Mouse (Mus musculus) testis, adult 2 months (tissue): ENCODE data around the gene Lrrc49.

ENCODE experiments used
- CTCF ChIP-seq: fragments of 200-500 bp; IDR thresholded peaks from 2 replicates; pipeline ENCODE4 v1.5.1; 2012; ENCODE audit warnings: low read depth, mild to moderate bottlenecking, inconsistent platforms, low read length, moderate library complexity; ENCODE audit not compliant: control insufficient read depth, insufficient read depth, insufficient replicate concordance
- POLR2A ChIP-seq: fragments of 200-500 bp; IDR thresholded peaks from 2 replicates; pipeline ENCODE4 v1.6.1; 2012; ENCODE audit warnings: low read depth, mild to moderate bottlenecking, inconsistent platforms, low read length, moderate library complexity; ENCODE audit not compliant: control insufficient read depth

DNA sequence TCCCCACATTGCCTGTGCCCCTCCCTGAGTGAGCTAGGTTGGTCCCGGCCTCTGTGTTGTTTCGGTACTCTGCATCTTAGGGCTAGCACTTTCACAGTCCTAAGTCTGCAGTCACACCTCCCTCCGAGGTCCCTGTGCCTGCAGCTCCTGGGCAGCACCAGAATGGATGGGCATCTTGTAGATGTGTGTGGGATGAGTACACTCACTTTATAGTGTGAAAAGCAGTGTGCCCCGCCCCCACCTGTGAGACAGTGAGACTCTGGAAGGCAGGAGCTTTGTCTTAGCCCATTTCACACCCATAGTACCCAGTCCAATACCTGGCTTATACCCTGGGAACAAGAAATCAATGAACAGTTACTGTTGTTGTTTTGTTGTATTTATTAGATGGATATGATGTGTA lies 27.3 kb upstream of the Lrrc49 start:
- TF ChIP-seq CTCF, result no peak
- no peak for TF ChIP-seq POLR2A
